Mouse (Mus musculus) heart, embryonic 11.5 days (tissue): ENCODE data around the gene Rybp. TPM values are rescaled to one million over a fixed set of nuclear protein-coding genes. Genes with fewer than 3 reads are reported as not detected.

Experiments
- ATAC-seq: fragments of 200-750 bp; cut with Nextera tagmentation; replicated peaks from 2 replicates; pipeline ENCODE4 v1.8.0; 2017; ENCODE audit warnings: moderate library complexity; ENCODE audit not compliant: insufficient number of reproducible peaks, low FRiP score, low TSS enrichment
- H3K27ac ChIP-seq: fragments of 300-500 bp; sonication (generic); 2 replicates; pipeline ENCODE4 v1.5.1; 2014; ENCODE audit warnings: mild to moderate bottlenecking, low read depth, low read length
- H3K27me3 ChIP-seq: fragments of 300-500 bp; sonication (generic); 2 replicates; pipeline ENCODE4 v1.6.1; 2014; ENCODE audit warnings: mild to moderate bottlenecking, low read length, mixed read lengths; ENCODE audit not compliant: control insufficient read depth, insufficient read depth
- H3K36me3 ChIP-seq: fragments of 300-500 bp; sonication (generic); 2 replicates; pipeline ENCODE4 v1.6.1; 2014; ENCODE audit warnings: mild to moderate bottlenecking, low read length, moderate library complexity, mixed read lengths; ENCODE audit not compliant: control insufficient read depth, insufficient read depth
- H3K4me1 ChIP-seq: fragments of 300-500 bp; sonication (generic); 2 replicates; pipeline ENCODE4 v1.6.1; 2014; ENCODE audit warnings: low read length; ENCODE audit not compliant: control insufficient read depth, insufficient read depth
- H3K4me2 ChIP-seq: fragments of 300-500 bp; sonication (generic); 2 replicates; pipeline ENCODE4 v1.6.1; 2014; ENCODE audit warnings: mild to moderate bottlenecking, moderate library complexity
- H3K4me3 ChIP-seq: fragments of 300-500 bp; sonication (generic); 2 replicates; pipeline ENCODE4 v1.5.1; 2014; ENCODE audit warnings: low read depth, low read length
- H3K9ac ChIP-seq: fragments of 300-500 bp; sonication (generic); 2 replicates; pipeline ENCODE4 v1.6.1; 2014; ENCODE audit warnings: mild to moderate bottlenecking, low read depth, low read length, moderate library complexity
- H3K9me3 ChIP-seq: fragments of 300-500 bp; sonication (generic); replicated peaks from 2 replicates; pipeline ENCODE4 v1.6.1; 2016; ENCODE audit warnings: low read length; ENCODE audit not compliant: control insufficient read depth
- WGBS: fragments of 180-500 bp; shearing (Covaris S2); extraction: QIAGEN DNeasy Blood & Tissue Kit; methylation state at CpG from one replicate; pipeline ENCODE4 v1.1.7; 2014; ENCODE audit not compliant: insufficient replicate concordance; 5-methylcytosine and 5-hydroxymethylcytosine counted together
- polyA plus RNA-seq: library from polyadenylated mRNA; unstranded; fragments of >200 nt; fragmentation: Nextera tagmentation; extraction: Ambion mirVana; gene quantifications from 2 replicates; pipeline ENCODE4 v1.2.1, GENCODE M21; 2014

Gene Rybp
- polyA plus RNA-seq, 1 experiment from 2014 or later = 8.8 TPM

DNA sequence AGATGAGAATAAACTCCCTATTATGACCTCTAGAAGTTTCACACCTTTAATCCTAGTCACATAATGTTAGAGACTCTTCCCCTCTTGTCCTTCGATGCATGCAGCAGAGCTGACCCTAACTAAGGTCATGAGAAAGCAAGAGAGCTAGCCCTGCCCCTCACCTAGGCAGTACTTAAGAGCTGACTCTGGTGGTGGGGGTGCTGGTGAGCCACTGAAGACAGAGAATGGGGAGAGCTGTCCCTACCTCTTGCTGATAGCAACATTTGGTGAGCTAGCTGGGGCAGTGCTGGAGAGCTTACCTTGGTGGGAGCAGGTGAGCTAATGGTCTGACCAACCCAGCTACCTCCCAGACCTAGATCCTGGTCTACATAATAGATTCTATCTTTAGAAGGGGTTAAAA is 8.4 kb downstream of the Rybp start:
- Histone ChIP-seq H3K4me2 (no peak overlapping the region), H3K36me3 (no peaks in the 10 kb centered on the region), H3K9ac (no peak overlapping the region), H3K4me1 (peaks cover 11% of the 10 kb centered on the region), H3K27me3 (no peaks in the 10 kb centered on the region), H3K9me3 (no peaks in the 10 kb centered on the region), H3K4me3 (no peak overlapping the region), H3K27ac (no peak overlapping the region)
- 76% methylated on average over 1 of the region's 1 CpGs for WGBS
- ATAC-seq = no peak

DNA sequence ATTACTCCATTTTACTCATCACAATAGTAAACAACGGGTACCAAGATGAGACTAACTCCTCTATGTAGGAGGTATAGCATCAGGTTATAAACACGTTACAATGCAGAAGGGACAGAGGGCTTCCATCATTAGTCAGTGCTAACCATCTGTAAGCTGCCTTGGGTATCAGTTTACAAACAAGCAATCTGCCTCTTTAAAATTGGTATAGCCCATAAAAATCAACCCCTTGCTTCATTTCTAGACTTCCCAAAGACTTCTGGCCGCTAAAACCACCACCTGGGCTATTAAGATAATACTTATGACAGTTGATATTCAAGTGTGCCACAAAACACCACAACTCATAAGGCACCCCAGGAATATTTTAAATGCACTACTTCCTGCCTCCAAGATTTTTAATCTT is 10.9 kb downstream of the Rybp start:
- 87% methylated on average over 3 of the region's 3 CpGs for WGBS
- Histone ChIP-seq H3K9ac (no peak overlapping the region), H3K36me3 (no peaks in the 10 kb centered on the region), H3K4me2 (no peak overlapping the region), H3K27me3 (no peaks in the 10 kb centered on the region), H3K4me1 (peaks cover 11% of the 10 kb centered on the region), H3K27ac (no peak overlapping the region), H3K4me3 (no peak overlapping the region), H3K9me3 (no peaks in the 10 kb centered on the region)
- ATAC-seq = no peak

DNA sequence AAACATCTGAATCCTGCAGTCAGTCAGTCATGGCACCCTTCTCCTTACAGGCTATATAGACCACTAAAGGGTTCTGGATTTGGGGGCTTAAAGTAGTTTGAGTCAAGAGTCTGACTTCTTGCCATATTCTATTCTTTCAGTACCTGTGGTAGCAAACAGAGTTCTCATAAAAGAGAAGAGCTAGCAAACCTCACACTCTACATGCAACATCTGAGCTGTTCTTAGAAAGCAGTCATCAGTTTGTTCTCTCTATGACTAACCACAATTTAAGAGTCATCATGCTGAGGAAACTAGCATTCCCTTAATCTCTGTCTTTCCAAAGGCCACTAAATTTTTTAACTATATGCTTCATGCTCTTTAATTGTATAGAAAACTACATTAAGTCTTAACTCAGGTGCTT is 11.6 kb downstream of the Rybp start:
- no peak overlapping the region for H3K4me3 ChIP-seq
- no peak for ATAC-seq

DNA sequence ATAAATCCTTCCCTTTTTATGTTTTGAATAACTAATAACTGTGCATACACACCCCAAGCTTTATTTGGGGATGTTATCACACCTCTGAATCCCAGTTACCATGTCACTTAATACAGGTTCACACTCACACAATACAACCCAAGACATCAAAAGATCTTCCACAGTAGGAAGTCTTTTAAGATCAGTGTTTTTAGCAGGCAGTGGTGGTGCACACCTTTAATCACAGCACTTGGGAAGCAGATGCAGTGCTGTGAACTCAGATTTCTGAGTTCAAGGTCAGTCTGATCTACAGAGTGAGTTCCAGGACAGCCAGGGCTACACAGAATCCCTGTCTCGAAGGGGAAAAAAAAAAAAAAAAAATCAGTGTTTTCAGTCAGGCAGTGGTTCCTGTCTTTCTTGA is 13.7 kb downstream of the Rybp start:
- Histone ChIP-seq H3K36me3 (no peaks in the 10 kb centered on the region), H3K4me3 (no peak overlapping the region), H3K27ac (no peak overlapping the region), H3K9ac (no peak overlapping the region), H3K27me3 (no peaks in the 10 kb centered on the region), H3K4me2 (no peak overlapping the region), H3K9me3 (no peaks in the 10 kb centered on the region), H3K4me1 (peaks cover 12% of the 10 kb centered on the region)
- ATAC-seq = no peak
- WGBS = 42% methylated on average over 1 of the region's 1 CpGs

More for the DNA sequence above, 11.6 kb downstream of the Rybp start:
- H3K4me2 ChIP-seq = no peak overlapping the region
- H3K4me1 ChIP-seq = peaks cover 17% of the 10 kb centered on the region
- H3K36me3 ChIP-seq = no peaks in the 10 kb centered on the region
- no peaks in the 10 kb centered on the region for H3K9me3 ChIP-seq
- no peak overlapping the region for H3K9ac ChIP-seq
- no peaks in the 10 kb centered on the region for H3K27me3 ChIP-seq
- H3K27ac ChIP-seq = no peak overlapping the region

DNA sequence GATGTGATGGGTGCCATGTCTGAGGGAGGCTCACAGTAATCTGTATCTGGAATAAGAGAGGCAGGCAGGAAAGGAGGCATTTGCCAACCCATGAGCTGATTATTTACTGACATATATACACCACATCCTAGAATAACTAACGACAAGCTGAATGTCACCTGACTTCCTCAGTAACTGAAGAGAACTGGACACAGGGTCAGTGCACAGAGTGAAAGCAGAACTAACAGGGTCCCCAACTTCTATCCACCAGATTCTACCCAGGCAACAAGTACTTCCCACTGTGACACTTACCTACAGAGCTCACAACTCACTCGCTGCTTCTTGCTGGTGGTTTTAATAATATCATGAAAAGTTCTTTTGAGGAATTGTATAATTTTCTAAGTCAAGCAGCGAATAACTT is 15.3 kb downstream of the Rybp start:
- Histone ChIP-seq H3K9ac (no peak overlapping the region), H3K4me2 (no peak overlapping the region), H3K36me3 (no peaks in the 10 kb centered on the region), H3K27ac (no peak overlapping the region), H3K27me3 (no peaks in the 10 kb centered on the region), H3K4me3 (no peak overlapping the region), H3K9me3 (no peaks in the 10 kb centered on the region), H3K4me1 (peaks cover 8% of the 10 kb centered on the region)
- no peak for ATAC-seq
- 75% methylated on average over 3 of the region's 3 CpGs for WGBS

DNA sequence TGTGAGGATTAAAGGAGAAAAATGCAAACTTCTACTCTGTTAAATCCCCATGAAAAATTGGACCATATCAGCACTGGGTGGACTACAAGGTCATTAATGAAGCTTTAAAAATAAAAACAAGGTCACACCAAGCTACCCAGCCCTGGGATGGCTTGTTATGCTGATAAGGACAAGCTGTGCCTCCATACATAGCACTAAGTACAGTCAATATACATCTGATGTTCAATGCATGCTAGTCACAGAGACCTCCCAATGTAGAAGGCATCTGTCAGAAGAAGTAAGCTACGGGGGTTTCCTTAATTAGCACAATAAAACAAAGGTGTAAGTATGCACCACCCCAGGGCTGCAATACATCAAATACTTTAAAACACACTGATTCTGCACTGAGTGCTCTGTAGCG is 16.5 kb downstream of the Rybp start:
- 74% methylated on average over 2 of the region's 2 CpGs for WGBS
- Histone ChIP-seq H3K27me3 (no peaks in the 10 kb centered on the region), H3K27ac (no peak overlapping the region), H3K4me3 (no peak overlapping the region), H3K4me1 (peaks cover 7% of the 10 kb centered on the region), H3K4me2 (no peak overlapping the region), H3K36me3 (no peaks in the 10 kb centered on the region), H3K9me3 (no peaks in the 10 kb centered on the region), H3K9ac (no peak overlapping the region)
- no peak for ATAC-seq

DNA sequence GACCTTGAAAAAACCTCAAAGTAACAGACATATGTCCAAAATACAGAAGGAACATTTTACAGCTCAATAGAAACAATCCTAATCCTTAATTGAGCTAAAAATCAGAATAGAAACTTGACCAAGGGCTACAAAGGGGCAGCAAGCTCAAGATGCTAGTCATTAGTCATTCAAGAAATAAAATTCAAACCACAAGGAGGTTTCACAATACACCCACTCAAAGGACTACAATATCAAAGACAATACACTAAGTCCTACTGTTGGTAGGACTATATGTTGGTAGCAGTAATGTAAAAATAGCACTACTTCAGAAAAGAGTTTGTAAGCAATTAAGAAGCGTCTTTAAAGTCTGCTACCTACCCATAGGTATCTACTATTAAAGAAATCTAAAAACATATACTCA is 27.7 kb downstream of the Rybp start:
- ATAC-seq = no peak
- Histone ChIP-seq H3K4me1 (peaks cover 24% of the 10 kb centered on the region), H3K9ac (no peak overlapping the region), H3K36me3 (no peaks in the 10 kb centered on the region), H3K27me3 (no peaks in the 10 kb centered on the region), H3K4me2 (no peak overlapping the region), H3K9me3 (no peaks in the 10 kb centered on the region), H3K27ac (no peak overlapping the region), H3K4me3 (no peak overlapping the region)
- 89% methylated on average over 1 of the region's 1 CpGs for WGBS

DNA sequence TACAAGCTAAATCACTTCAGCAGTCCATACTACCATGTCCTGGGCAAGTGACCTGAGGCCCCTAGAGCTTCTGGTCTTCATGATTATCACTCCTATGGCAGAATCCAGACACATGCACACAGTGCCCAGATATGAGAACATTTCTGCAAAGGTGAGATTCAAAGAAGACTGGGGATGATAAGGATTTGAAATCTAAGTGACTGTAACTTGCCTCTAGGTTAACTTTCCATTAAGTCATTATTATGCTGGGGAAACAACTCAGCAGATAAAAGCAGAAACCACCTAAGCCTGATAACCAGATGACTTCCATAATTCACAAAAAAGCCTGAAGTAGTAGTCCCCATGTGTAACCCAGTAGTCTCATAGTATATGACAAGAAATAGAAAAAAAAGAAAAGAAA is 29.0 kb downstream of the Rybp start:
- H3K4me1 ChIP-seq = peaks cover 22% of the 10 kb centered on the region
- no peak for ATAC-seq

DNA sequence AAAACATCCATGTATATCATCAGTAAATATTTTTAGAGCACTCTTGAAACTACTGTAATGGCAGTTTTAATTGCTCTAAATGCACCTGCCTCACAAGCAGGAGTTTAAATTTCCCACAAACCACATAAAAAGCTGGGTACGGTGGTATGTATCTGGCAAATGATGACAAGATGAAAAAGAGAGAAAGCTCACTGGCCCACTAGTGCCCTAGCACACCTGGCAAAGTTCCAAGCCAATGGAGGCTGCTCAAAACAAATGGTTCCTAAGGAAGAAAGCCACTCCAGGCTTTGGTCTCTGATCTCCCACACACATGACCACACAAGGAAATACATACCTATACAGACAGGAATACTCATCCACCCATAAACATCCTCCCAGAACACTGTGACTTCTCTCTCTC is 31.9 kb downstream of the Rybp start:
- no peak overlapping the region for H3K4me2 ChIP-seq
- no peak overlapping the region for H3K27ac ChIP-seq
- no peak overlapping the region for H3K9ac ChIP-seq
- ATAC-seq = no peak
- H3K27me3 ChIP-seq = no peaks in the 10 kb centered on the region
- no peak overlapping the region for H3K4me3 ChIP-seq
- 63% methylated on average over 1 of the region's 1 CpGs for WGBS
- no peaks in the 10 kb centered on the region for H3K36me3 ChIP-seq
- H3K9me3 ChIP-seq = no peaks in the 10 kb centered on the region
- H3K4me1 ChIP-seq = peaks cover 17% of the 10 kb centered on the region

More for the DNA sequence above, 29.0 kb downstream of the Rybp start:
- Histone ChIP-seq H3K4me3 (no peak overlapping the region), H3K9ac (no peak overlapping the region), H3K27me3 (no peaks in the 10 kb centered on the region), H3K36me3 (no peaks in the 10 kb centered on the region), H3K4me2 (no peak overlapping the region), H3K9me3 (no peaks in the 10 kb centered on the region), H3K27ac (no peak overlapping the region)
